Mouse (Mus musculus) embryo, embryonic 10.5 days (tissue): ENCODE results near the gene Kazn.

ENCODE experiments used
- DNase-seq: peaks from one replicate; pipeline ENCODE4 v3.0.0-alpha.2; 2015; ENCODE audit warnings: low spot score

Kazn gene

GRCm38 (mm10) chr4:142057529-142058216 lies 181.5 kb downstream of the Kazn start:
- DNase-seq = no peak

- no peak for DNase-seq
These were observed 183.6 kb downstream of the Kazn start for GRCm38 (mm10) chr4:142055600-142055999.

GRCm38 (mm10) chr4:142054580-142054979 lies 184.6 kb downstream of the Kazn start:
- no peak for DNase-seq

- no peak for DNase-seq
These were observed 185.3 kb downstream of the Kazn start for GRCm38 (mm10) chr4:142053661-142054448.

GRCm38 (mm10) chr4:142053261-142053660 lies 185.9 kb downstream of the Kazn start:
- no peak for DNase-seq

GRCm38 (mm10) chr4:142052391-142053132 lies 186.6 kb downstream of the Kazn start:
- DNase-seq = no peak
